Mouse (Mus musculus): ENCODE data around the gene Helt. TPM values are rescaled to one million over a fixed set of nuclear protein-coding genes. Genes with fewer than 3 reads are reported as not detected.

Helt gene
- total and polyA plus RNA-seq, 2 experiments from 2014 or later, result 0.81 to 0.90 TPM

DNA sequence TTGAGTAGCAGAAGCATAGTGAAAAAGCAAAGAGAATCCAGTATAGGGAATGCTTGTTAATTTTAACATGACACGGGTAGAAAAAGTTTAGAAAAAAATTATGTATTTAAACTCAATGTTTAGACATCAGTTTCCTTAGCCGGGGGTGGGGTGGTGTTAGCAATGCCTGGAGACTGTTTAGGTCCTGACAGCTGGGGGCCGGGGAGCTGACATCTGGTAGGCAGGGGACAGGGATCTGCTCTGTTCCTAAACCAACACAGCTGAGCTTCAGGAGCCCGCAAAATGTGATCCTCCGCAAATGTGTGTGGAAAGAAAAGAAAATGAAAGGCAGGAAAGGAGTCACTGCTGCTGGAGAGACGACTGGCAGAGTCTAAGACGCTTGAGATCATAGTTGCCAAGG lies 51.5 kb downstream of the Helt start:
- DNase-seq (no peak), ATAC-seq (no peak)
- H3K9me3 ChIP-seq (ENCODE audit: low read length), result no peaks in the 10 kb centered on the region
- H3K27ac ChIP-seq (ENCODE audit: low read depth, low read length), result no peak overlapping the region
- WGBS, result 56% methylated on average over 7 of the region's 7 CpGs
- no peaks in the 10 kb centered on the region for H3K4me1 ChIP-seq (ENCODE audit: insufficient read depth)
- H3K36me3 ChIP-seq (ENCODE audit: insufficient read depth), result no peaks in the 10 kb centered on the region
- H3K9ac ChIP-seq, result no peak overlapping the region
- TF ChIP-seq CTCF (IDR thresholded peaks at IDR 0.05; ENCODE audit: low read depth), result no peak
- peaks cover 11% of the 10 kb centered on the region; the same call in 1 of the 2 replicates for H3K27me3 ChIP-seq (ENCODE audit: insufficient read depth, low read length)
- H3K4me2 ChIP-seq (ENCODE audit: low read depth), result no peak overlapping the region
- no peak overlapping the region for H3K4me3 ChIP-seq (ENCODE audit: low read depth, low read length)

Other genes with a start within 250 kb of the Helt start
- gene Cfap97, start 142.9 kb downstream of the Helt start, total RNA-seq (2014; rRNA removed), result 17.5 and 24.4 TPM in 2 replicates
- 15.4 and 22.1 TPM in 2 replicates for gene Cfap97, start 142.9 kb downstream of the Helt start, polyA plus RNA-seq (2015; fragmentation: Nextera tagmentation; extraction: Ambion mirVana)
- gene Snx25, start 142.5 kb downstream of the Helt start, total RNA-seq (2014; rRNA removed), result 34.9 and 44.7 TPM in 2 replicates
- gene Snx25, start 142.5 kb downstream of the Helt start, polyA plus RNA-seq (2015; fragmentation: Nextera tagmentation; extraction: Ambion mirVana), result 7.5 and 7.7 TPM in 2 replicates
- 925 and 1,077 TPM in 2 replicates for gene Slc25a4, start 83.4 kb downstream of the Helt start, total RNA-seq (2014; rRNA removed)
- gene Slc25a4, start 83.4 kb downstream of the Helt start, polyA plus RNA-seq (2015; fragmentation: Nextera tagmentation; extraction: Ambion mirVana), result 945 and 997 TPM in 2 replicates
- 35.5 and 44.2 TPM in 2 replicates for gene Acsl1, start 176.4 kb upstream of the Helt start, total RNA-seq (2014; rRNA removed)
- 20.4 and 26.2 TPM in 2 replicates for gene Acsl1, start 176.4 kb upstream of the Helt start, polyA plus RNA-seq (2015; fragmentation: Nextera tagmentation; extraction: Ambion mirVana)

Measured in forebrain, postnatal 0 days (tissue).